Mouse (Mus musculus): ENCODE data around the gene Fndc3b. TPM values are rescaled to one million over a fixed set of nuclear protein-coding genes. Genes with fewer than 3 reads are reported as not detected.

Gene Fndc3b
- polyA plus RNA-seq, 1 experiment from 2014 or later = 4.7 TPM

GRCm38 (mm10) chr3:27588604-27589003 lies 122.5 kb downstream of the Fndc3b start:
- no peak for ATAC-seq
- WGBS = 91% methylated on average over 11 of the region's 11 CpGs

GRCm38 (mm10) chr3:27584607-27585605 lies 126.2 kb downstream of the Fndc3b start:
- no peak overlapping the region for H3K4me2 ChIP-seq (ENCODE audit: low read length)
- H3K27me3 ChIP-seq (replicated peaks; ENCODE audit: control insufficient read depth, insufficient read depth, low read length) = no peaks in the 10 kb centered on the region
- 68% methylated on average over 11 of the region's 11 CpGs for WGBS
- no peak for ATAC-seq
- no peaks in the 10 kb centered on the region for H3K9me3 ChIP-seq (replicated peaks; ENCODE audit: control insufficient read depth, low read length)
- H3K9ac ChIP-seq (ENCODE audit: low read length) = no peak overlapping the region
- H3K27ac ChIP-seq (ENCODE audit: low read depth, low read length) = no peak overlapping the region; the same call in 1 of the 2 replicates
- no peaks in the 10 kb centered on the region for H3K36me3 ChIP-seq (ENCODE audit: control insufficient read depth, insufficient read depth, low read length)
- DNase-seq (ENCODE audit: low spot score) = no peak
- no peak overlapping the region for H3K4me3 ChIP-seq (ENCODE audit: low read depth, low read length)
- H3K4me1 ChIP-seq (ENCODE audit: control insufficient read depth, insufficient read depth, low read length) = peaks cover 7% of the 10 kb centered on the region; the same call in 1 of the 2 replicates

More at GRCm38 (mm10) chr3:27588604-27589003, 122.5 kb downstream of the Fndc3b start:
- no peak overlapping the region for H3K4me2 ChIP-seq (ENCODE audit: low read length)
- no peak overlapping the region for H3K4me3 ChIP-seq (ENCODE audit: low read depth, low read length)
- no peak for DNase-seq (ENCODE audit: low spot score)
- no peak overlapping the region for H3K27ac ChIP-seq (ENCODE audit: low read depth, low read length)
- H3K36me3 ChIP-seq (ENCODE audit: control insufficient read depth, insufficient read depth, low read length) = no peaks in the 10 kb centered on the region
- H3K4me1 ChIP-seq (ENCODE audit: control insufficient read depth, insufficient read depth, low read length) = no peaks in the 10 kb centered on the region
- H3K9ac ChIP-seq (ENCODE audit: low read length) = no peak overlapping the region
- H3K9me3 ChIP-seq (replicated peaks; ENCODE audit: control insufficient read depth, low read length) = no peaks in the 10 kb centered on the region
- no peaks in the 10 kb centered on the region for H3K27me3 ChIP-seq (replicated peaks; ENCODE audit: control insufficient read depth, insufficient read depth, low read length)

DNA sequence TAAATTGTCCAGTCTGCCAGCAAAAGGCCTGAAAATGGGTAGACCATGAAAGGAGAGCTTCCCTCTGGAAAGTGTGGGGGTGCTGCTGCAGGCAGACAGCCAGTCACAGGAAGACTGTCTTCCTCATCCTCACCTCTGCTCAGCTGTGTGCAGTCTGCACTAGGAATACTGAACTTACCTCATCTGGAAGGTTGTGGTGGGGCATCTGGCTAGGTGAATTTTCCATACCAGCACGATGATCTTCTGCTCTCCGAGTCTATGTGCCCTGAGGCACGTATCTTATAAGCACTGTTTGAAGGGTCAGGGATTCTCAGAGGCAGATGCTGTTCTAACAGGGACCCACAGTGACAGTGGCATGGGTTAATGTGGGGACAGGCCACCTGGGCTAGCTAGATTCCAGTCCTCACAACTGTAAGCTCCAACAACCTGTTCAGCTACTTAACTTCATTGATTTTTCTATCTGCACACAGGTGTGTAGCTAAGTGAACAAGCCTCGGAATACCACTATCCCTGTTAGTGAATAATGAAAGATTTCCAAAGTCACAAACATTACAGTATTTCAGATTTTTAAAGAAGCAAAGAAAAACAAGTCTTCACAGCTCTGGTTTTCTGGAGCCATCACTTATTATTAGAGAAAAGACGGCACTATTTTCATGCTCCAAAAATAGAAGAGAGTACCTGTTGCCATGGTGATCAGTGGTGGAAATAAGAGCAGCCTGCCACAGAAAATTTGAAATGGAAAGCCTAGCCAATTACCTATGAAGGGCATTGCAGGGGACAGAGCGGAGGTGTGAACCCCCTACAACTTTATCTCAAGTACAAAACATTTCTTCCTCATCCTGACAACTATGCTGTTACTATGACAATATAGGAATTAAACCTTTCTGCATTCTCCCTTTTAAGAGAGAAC lies 128.9 kb downstream of the Fndc3b start:
- H3K27ac ChIP-seq (ENCODE audit: low read depth, low read length) = no peak overlapping the region
- DNase-seq (ENCODE audit: low spot score) = peak; percentile 51
- no peak overlapping the region for H3K4me3 ChIP-seq (ENCODE audit: low read depth, low read length)
- H3K9ac ChIP-seq (ENCODE audit: low read length) = no peak overlapping the region
- no peak for ATAC-seq
- no peak overlapping the region for H3K4me2 ChIP-seq (ENCODE audit: low read length)
- H3K9me3 ChIP-seq (replicated peaks; ENCODE audit: control insufficient read depth, low read length) = no peaks in the 10 kb centered on the region
- H3K36me3 ChIP-seq (ENCODE audit: control insufficient read depth, insufficient read depth, low read length) = no peaks in the 10 kb centered on the region
- peaks cover 10% of the 10 kb centered on the region for H3K4me1 ChIP-seq (ENCODE audit: control insufficient read depth, insufficient read depth, low read length)
- WGBS = 66% methylated on average over 6 of the region's 6 CpGs
- no peaks in the 10 kb centered on the region for H3K27me3 ChIP-seq (replicated peaks; ENCODE audit: control insufficient read depth, insufficient read depth, low read length)

DNA sequence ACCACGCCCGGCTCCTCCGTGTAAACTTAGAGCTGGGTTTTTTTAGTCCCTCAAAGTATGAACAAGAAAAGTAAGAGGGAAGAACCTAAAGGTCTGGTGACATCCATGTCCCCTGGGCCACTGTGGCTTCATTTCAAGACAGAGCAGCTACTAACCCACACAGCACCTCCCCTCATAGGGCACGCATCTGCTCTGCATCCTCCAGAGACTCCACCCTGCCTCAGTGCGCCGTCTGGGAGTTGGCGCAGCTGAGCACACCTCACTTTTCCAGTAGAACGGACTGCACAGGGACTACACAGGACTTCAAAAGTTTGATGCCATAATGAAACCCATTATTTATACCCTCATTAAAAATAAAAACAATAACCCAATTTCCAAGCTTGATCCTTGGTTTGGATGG lies 130.2 kb downstream of the Fndc3b start:
- Histone ChIP-seq H3K27ac (ENCODE audit: low read depth, low read length) (no peak overlapping the region), H3K4me2 (ENCODE audit: low read length) (no peak overlapping the region), H3K9me3 (replicated peaks; ENCODE audit: control insufficient read depth, low read length) (no peaks in the 10 kb centered on the region), H3K4me3 (ENCODE audit: low read depth, low read length) (no peak overlapping the region), H3K4me1 (ENCODE audit: control insufficient read depth, insufficient read depth, low read length) (peaks cover 10% of the 10 kb centered on the region), H3K36me3 (ENCODE audit: control insufficient read depth, insufficient read depth, low read length) (no peaks in the 10 kb centered on the region), H3K9ac (ENCODE audit: low read length) (no peak overlapping the region), H3K27me3 (replicated peaks; ENCODE audit: control insufficient read depth, insufficient read depth, low read length) (no peaks in the 10 kb centered on the region)
- ATAC-seq = no peak
- 83% methylated on average over 8 of the region's 8 CpGs for WGBS
- no peak for DNase-seq (ENCODE audit: low spot score)

DNA sequence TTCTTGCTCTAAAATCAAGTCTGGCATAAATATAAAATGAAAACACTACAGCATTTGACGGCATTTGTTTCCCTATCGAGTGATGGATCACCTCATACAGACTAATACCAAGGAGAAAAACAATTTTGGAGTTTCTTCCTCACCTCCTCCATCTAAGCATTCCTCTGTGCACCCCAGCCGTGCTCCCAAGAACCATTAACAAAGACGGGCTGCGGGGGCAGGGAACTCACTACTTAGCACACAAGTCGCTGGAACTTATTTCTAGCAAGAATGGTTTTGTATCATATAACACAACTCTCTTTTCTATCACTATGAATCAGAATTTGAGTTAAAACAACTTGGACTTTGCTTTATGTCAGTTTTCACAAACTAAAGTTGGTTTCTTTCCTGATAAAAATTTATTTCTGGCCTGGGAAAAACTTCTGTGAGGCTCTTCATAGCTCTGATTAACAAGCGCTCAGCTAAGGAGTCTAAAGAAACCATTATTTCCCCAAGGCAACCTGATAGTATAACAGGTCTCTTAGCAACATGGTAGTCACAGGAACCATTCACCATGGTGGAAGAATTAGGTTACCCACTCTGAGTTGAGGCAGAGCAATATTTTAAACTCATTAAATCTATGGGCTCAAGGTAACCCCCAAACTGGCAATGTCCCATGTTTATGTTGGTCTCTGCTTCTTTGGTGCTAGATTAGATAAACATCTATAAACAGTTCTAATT lies 131.1 kb downstream of the Fndc3b start:
- Histone ChIP-seq H3K9ac (ENCODE audit: low read length) (no peak overlapping the region), H3K4me3 (ENCODE audit: low read depth, low read length) (no peak overlapping the region), H3K9me3 (replicated peaks; ENCODE audit: control insufficient read depth, low read length) (no peaks in the 10 kb centered on the region), H3K27ac (ENCODE audit: low read depth, low read length) (no peak overlapping the region), H3K36me3 (ENCODE audit: control insufficient read depth, insufficient read depth, low read length) (no peaks in the 10 kb centered on the region), H3K4me1 (ENCODE audit: control insufficient read depth, insufficient read depth, low read length) (peaks cover 10% of the 10 kb centered on the region), H3K4me2 (ENCODE audit: low read length) (no peak overlapping the region), H3K27me3 (replicated peaks; ENCODE audit: control insufficient read depth, insufficient read depth, low read length) (no peaks in the 10 kb centered on the region)
- 16% methylated on average over 7 of the region's 7 CpGs for WGBS
- peak; percentile 35 for DNase-seq (ENCODE audit: low spot score)
- no peak for ATAC-seq

DNA sequence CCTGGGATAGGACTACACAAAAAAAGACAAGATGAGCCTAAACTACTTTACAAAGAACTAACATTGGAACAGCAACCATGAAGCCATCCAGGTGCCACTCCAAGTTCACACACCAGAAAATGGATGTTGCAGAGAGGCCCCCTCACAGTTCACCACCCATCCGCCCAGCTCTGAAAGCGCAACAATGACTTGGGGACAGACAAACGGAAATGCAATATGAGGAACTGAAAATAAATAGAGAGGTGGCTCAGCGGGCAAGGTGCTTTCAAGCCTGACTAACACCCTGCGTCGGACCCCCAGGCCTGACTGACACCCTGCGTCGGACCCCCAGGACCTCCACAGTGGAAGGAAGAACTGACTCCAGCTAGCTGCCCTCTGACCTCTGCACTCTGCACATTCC lies 131.9 kb downstream of the Fndc3b start:
- DNase-seq (ENCODE audit: low spot score) (no peak), ATAC-seq (no peak)
- Histone ChIP-seq H3K27me3 (replicated peaks; ENCODE audit: control insufficient read depth, insufficient read depth, low read length) (no peaks in the 10 kb centered on the region), H3K36me3 (ENCODE audit: control insufficient read depth, insufficient read depth, low read length) (no peaks in the 10 kb centered on the region), H3K9me3 (replicated peaks; ENCODE audit: control insufficient read depth, low read length) (no peaks in the 10 kb centered on the region), H3K9ac (ENCODE audit: low read length) (no peak overlapping the region), H3K4me1 (ENCODE audit: control insufficient read depth, insufficient read depth, low read length) (peaks cover 10% of the 10 kb centered on the region), H3K27ac (ENCODE audit: low read depth, low read length) (no peak overlapping the region), H3K4me3 (ENCODE audit: low read depth, low read length) (no peak overlapping the region), H3K4me2 (ENCODE audit: low read length) (no peak overlapping the region)
- 64% methylated on average over 8 of the region's 8 CpGs for WGBS

GRCm38 (mm10) chr3:27577349-27578025 lies 133.6 kb downstream of the Fndc3b start:
- Histone ChIP-seq H3K9ac (ENCODE audit: low read length) (no peak overlapping the region), H3K27me3 (replicated peaks; ENCODE audit: control insufficient read depth, insufficient read depth, low read length) (no peaks in the 10 kb centered on the region), H3K27ac (ENCODE audit: low read depth, low read length) (no peak overlapping the region), H3K4me2 (ENCODE audit: low read length) (no peak overlapping the region), H3K4me3 (ENCODE audit: low read depth, low read length) (no peak overlapping the region), H3K9me3 (replicated peaks; ENCODE audit: control insufficient read depth, low read length) (no peaks in the 10 kb centered on the region), H3K4me1 (ENCODE audit: control insufficient read depth, insufficient read depth, low read length) (peaks cover 13% of the 10 kb centered on the region), H3K36me3 (ENCODE audit: control insufficient read depth, insufficient read depth, low read length) (no peaks in the 10 kb centered on the region)
- 86% methylated on average over 10 of the region's 10 CpGs for WGBS
- ATAC-seq = no peak
- DNase-seq (ENCODE audit: low spot score) = no peak

- DNase-seq (ENCODE audit: low spot score) (no peak), ATAC-seq (no peak)
- no peaks in the 10 kb centered on the region for H3K27me3 ChIP-seq (replicated peaks; ENCODE audit: control insufficient read depth, insufficient read depth, low read length)
- H3K27ac ChIP-seq (ENCODE audit: low read depth, low read length) = no peak overlapping the region
- H3K4me2 ChIP-seq (ENCODE audit: low read length) = no peak overlapping the region
- H3K9ac ChIP-seq (ENCODE audit: low read length) = no peak overlapping the region
- H3K9me3 ChIP-seq (replicated peaks; ENCODE audit: control insufficient read depth, low read length) = no peaks in the 10 kb centered on the region
- 94% methylated on average over 9 of the region's 9 CpGs for WGBS
- H3K4me3 ChIP-seq (ENCODE audit: low read depth, low read length) = no peak overlapping the region
- H3K36me3 ChIP-seq (ENCODE audit: control insufficient read depth, insufficient read depth, low read length) = no peaks in the 10 kb centered on the region
- peaks cover 5% of the 10 kb centered on the region; the same call in 1 of the 2 replicates for H3K4me1 ChIP-seq (ENCODE audit: control insufficient read depth, insufficient read depth, low read length)
These were observed 136.9 kb downstream of the Fndc3b start for GRCm38 (mm10) chr3:27574241-27574640.
